Comparison of ENCODE assay signal across 32 mouse cellular contexts in genomic region chr9:42148816-42149215, GRCm38 (mm10).
"Had no signal": no experiment of that assay in that cellular context is flagged by ENCODE, and none has a peak within 500 bp of the region (broad histone marks: within the 10 kb centered on the region; RNA-seq: fewer than 3 reads in every experiment).

No protein-coding gene starts in this region.

- H3K4me3 ChIP-seq: left cerebral cortex, adult 2 months; limb, embryonic 10.5 days; limb, embryonic 12.5 days; limb, embryonic 13.5 days; limb, embryonic 15.5 days; liver, embryonic 12.5 days; liver, embryonic 13.5 days; liver, embryonic 15.5 days; lung, embryonic 15.5 days; megakaryocyte, embryonic 14.5 days; midbrain, embryonic 10.5 days; midbrain, embryonic 12.5 days; midbrain, embryonic 13.5 days; midbrain, embryonic 15.5 days; myocyte; neural tube, embryonic 12.5 days had no signal

- H3K9me3 ChIP-seq: limb, embryonic 10.5 days; limb, embryonic 12.5 days; limb, embryonic 13.5 days; limb, embryonic 15.5 days; liver, embryonic 12.5 days; liver, embryonic 13.5 days; liver, embryonic 15.5 days; lung, embryonic 15.5 days; midbrain, embryonic 12.5 days; midbrain, embryonic 15.5 days; neural tube, embryonic 12.5 days had no signal

- H3K27ac ChIP-seq: left cerebral cortex, adult 2 months; limb, embryonic 10.5 days; limb, embryonic 12.5 days; limb, embryonic 13.5 days; limb, embryonic 15.5 days; liver, embryonic 12.5 days; liver, embryonic 13.5 days; liver, embryonic 14.5 days; liver, embryonic 15.5 days; lung, embryonic 15.5 days; macrophage; midbrain, embryonic 10.5 days; midbrain, embryonic 12.5 days; midbrain, embryonic 15.5 days; neural tube, embryonic 12.5 days had no signal

- ATAC-seq: liver, embryonic 12.5 days; liver, postnatal 0 days; lung, postnatal 0 days; midbrain, embryonic 13.5 days; midbrain, embryonic 15.5 days; midbrain, embryonic 16.5 days had no signal

- H3K4me1 ChIP-seq: limb, embryonic 10.5 days; limb, embryonic 12.5 days; limb, embryonic 13.5 days; limb, embryonic 15.5 days; liver, embryonic 12.5 days; liver, embryonic 13.5 days; liver, embryonic 15.5 days; lung, embryonic 15.5 days; megakaryocyte, embryonic 14.5 days; midbrain, embryonic 10.5 days; midbrain, embryonic 13.5 days; midbrain, embryonic 15.5 days; neural tube, embryonic 12.5 days had no signal

- H3K27me3 ChIP-seq: limb, embryonic 12.5 days; limb, embryonic 13.5 days; limb, embryonic 15.5 days; liver, embryonic 12.5 days; liver, embryonic 13.5 days; liver, embryonic 15.5 days; lung, embryonic 15.5 days; megakaryocyte, embryonic 14.5 days; midbrain, embryonic 12.5 days; midbrain, embryonic 13.5 days; midbrain, embryonic 15.5 days; neural tube, embryonic 12.5 days had no signal

- H3K36me3 ChIP-seq: limb, embryonic 10.5 days; limb, embryonic 12.5 days; limb, embryonic 13.5 days; limb, embryonic 15.5 days; liver, embryonic 12.5 days; liver, embryonic 13.5 days; liver, embryonic 15.5 days; lung, embryonic 15.5 days; midbrain, embryonic 10.5 days; midbrain, embryonic 12.5 days; midbrain, embryonic 13.5 days; midbrain, embryonic 15.5 days; neural tube, embryonic 12.5 days had no signal

- DNase-seq: left cerebral cortex, postnatal 4 days; liver; liver, embryonic 13.5 days; liver, postnatal 0 days; lung, adult 18-20 months; lung, adult 2 months; lung, embryonic 14.5 days; lung, postnatal 10 days; lung, postnatal 14 days; lung, postnatal 36 days; lung, postnatal 4 days; midbrain, embryonic 14.5 days had no signal

- H3K9ac ChIP-seq: limb, embryonic 12.5 days; limb, embryonic 13.5 days; limb, embryonic 15.5 days; liver, embryonic 12.5 days; liver, embryonic 13.5 days; liver, embryonic 14.5 days; liver, embryonic 15.5 days; liver, postnatal 0 days; lung, embryonic 14.5 days; lung, embryonic 15.5 days; midbrain, embryonic 12.5 days; midbrain, embryonic 13.5 days; midbrain, embryonic 15.5 days; neural tube, embryonic 12.5 days had no signal

- H3K4me2 ChIP-seq: limb, embryonic 12.5 days; limb, embryonic 13.5 days; limb, embryonic 15.5 days; liver, embryonic 11.5 days; liver, embryonic 12.5 days; liver, embryonic 13.5 days; liver, embryonic 15.5 days; lung, embryonic 14.5 days; lung, embryonic 15.5 days; midbrain, embryonic 12.5 days; midbrain, embryonic 13.5 days; midbrain, embryonic 15.5 days; neural tube, embryonic 12.5 days had no signal
